Mouse (Mus musculus): ENCODE measurements at regions not wholly inside any gene's neighbourhood (a gene's known extent, or its start where the extent isn't known, plus 50 kb on each side); places are given as distances from the start of the nearest gene placed in this dataset.

DNA sequence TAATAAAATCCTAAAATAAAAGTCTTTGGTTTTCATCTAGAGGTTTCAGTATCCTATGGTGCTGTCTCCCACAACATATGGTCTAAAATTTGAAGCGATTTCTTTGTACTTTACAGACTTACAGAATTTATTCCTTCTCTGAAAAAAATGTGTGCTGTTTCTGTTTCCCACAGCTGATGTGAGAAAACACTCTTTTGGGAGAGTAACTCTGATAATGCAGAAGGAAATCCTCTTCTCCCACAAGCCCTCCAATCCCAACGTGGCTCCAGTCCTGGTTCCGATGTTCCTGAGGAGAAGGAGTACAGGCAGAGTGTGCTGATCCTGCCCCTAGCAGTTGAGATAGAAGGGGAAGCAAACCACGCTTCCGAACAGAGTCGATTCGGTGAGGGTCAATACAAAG, 467.4 kb upstream of the Nectin3 start:
- Histone ChIP-seq H3K9ac (ENCODE audit: low read depth, low read length) (no peak overlapping the region), H3K9me3 (replicated peaks; ENCODE audit: control insufficient read depth, low read length) (no peaks in the 10 kb centered on the region), H3K4me3 (ENCODE audit: low read depth, low read length) (no peak overlapping the region), H3K4me1 (ENCODE audit: control insufficient read depth, insufficient read depth, low read length) (no peaks in the 10 kb centered on the region), H3K27me3 (ENCODE audit: control insufficient read depth, insufficient read depth, low read length) (no peaks in the 10 kb centered on the region), H3K36me3 (ENCODE audit: control insufficient read depth, insufficient read depth, low read length) (no peaks in the 10 kb centered on the region), H3K27ac (ENCODE audit: low read depth, low read length) (no peak overlapping the region), H3K4me2 (no peak overlapping the region)
- no peak for ATAC-seq (replicated peaks; ENCODE audit: insufficient number of reproducible peaks, low FRiP score, low TSS enrichment)
- 81% methylated on average over 7 of the region's 7 CpGs for WGBS (ENCODE audit: insufficient replicate concordance)

DNA sequence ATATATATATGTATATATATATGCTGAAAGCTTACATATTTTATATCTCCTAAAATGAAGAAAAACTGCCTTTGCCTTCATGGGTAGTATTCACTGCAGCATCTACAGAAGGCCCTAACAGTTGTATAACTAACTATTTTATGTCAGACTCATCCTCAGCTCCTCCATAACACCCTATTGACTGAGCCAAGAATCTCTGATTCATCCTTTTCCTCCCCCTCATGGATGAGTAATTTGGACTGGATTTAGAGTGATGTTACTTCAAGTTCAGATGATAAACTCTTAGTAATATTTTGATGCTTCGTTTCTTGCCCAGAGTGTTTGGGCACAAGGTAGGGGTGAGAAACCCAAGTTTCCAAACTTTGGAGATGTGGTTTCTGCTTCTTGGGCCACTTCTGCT, 458.7 kb upstream of the Nectin3 start:
- no peaks in the 10 kb centered on the region for H3K9me3 ChIP-seq (replicated peaks; ENCODE audit: control insufficient read depth, low read length)
- no peaks in the 10 kb centered on the region for H3K4me1 ChIP-seq (ENCODE audit: control insufficient read depth, insufficient read depth, low read length)
- ATAC-seq (replicated peaks; ENCODE audit: insufficient number of reproducible peaks, low FRiP score, low TSS enrichment): no peak
- H3K36me3 ChIP-seq (ENCODE audit: control insufficient read depth, insufficient read depth, low read length): no peaks in the 10 kb centered on the region
- H3K27me3 ChIP-seq (ENCODE audit: control insufficient read depth, insufficient read depth, low read length): no peaks in the 10 kb centered on the region
- no peak overlapping the region for H3K4me2 ChIP-seq
- no peak overlapping the region for H3K27ac ChIP-seq (ENCODE audit: low read depth, low read length)
- H3K9ac ChIP-seq (ENCODE audit: low read depth, low read length): no peak overlapping the region
- 69% methylated on average over 1 of the region's 1 CpGs for WGBS (ENCODE audit: insufficient replicate concordance)
- H3K4me3 ChIP-seq (ENCODE audit: low read depth, low read length): no peak overlapping the region

DNA sequence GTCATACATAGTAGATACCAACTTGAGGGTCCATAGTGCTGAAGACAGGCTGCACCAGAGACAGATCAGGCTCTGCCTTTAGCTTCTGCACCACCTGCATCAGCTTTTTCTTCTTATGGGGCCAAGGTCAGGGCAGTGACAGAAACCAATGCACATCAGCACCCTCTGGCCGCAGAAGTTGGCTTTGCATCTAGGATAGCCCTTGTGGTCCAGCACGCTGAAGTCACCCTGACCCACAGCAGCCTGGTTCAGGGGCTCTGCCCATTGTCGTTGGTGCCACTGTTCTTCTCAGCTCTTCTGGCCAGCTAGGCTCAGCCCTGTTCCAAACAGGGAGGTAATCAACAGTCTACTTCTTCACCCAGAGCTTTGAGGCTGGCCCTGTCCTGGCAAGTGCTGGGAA, 427.7 kb upstream of the Nectin3 start:
- no peaks in the 10 kb centered on the region for H3K4me1 ChIP-seq (ENCODE audit: control insufficient read depth, insufficient read depth, low read length)
- ATAC-seq (replicated peaks; ENCODE audit: insufficient number of reproducible peaks, low FRiP score, low TSS enrichment): no peak
- no peak overlapping the region for H3K4me2 ChIP-seq
- H3K27me3 ChIP-seq (ENCODE audit: control insufficient read depth, insufficient read depth, low read length): no peaks in the 10 kb centered on the region
- no peaks in the 10 kb centered on the region for H3K36me3 ChIP-seq (ENCODE audit: control insufficient read depth, insufficient read depth, low read length)
- H3K9me3 ChIP-seq (replicated peaks; ENCODE audit: control insufficient read depth, low read length): no peaks in the 10 kb centered on the region
- H3K27ac ChIP-seq (ENCODE audit: low read depth, low read length): no peak overlapping the region
- no peak overlapping the region for H3K4me3 ChIP-seq (ENCODE audit: low read depth, low read length)
- no peak overlapping the region for H3K9ac ChIP-seq (ENCODE audit: low read depth, low read length)
- WGBS (ENCODE audit: insufficient replicate concordance): 47% methylated on average over 3 of the region's 3 CpGs

DNA sequence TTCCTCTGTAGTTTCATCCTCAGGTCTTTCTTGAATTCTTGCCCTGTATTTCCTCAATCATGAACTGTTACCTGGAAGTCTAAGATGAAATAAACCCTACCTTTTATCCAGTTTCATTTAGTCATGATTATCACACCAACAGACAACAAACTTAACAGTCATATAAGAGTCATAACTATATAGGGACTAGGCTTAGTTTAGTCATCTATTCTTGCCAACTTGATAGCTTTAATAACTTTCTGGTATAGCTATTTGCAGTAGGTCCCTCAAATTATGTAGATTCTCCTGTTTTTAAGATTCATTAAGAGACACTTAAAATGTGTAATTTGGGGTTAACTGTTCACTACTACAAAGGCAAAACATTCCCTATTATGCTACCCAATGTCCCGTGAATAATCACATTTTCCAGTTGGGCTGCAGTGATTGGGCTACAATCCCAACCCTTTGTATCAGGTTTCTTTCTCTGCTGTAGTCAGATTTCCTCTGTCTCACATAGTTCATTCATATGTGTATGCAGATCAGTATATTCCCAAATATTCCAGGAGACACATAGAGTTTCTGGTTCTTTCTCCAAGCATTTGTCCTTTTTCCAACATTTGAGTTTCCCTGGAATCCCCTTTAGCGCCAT, 396.4 kb upstream of the Nectin3 start:
- H3K27me3 ChIP-seq (ENCODE audit: control insufficient read depth, insufficient read depth, low read length): no peaks in the 10 kb centered on the region
- no peaks in the 10 kb centered on the region for H3K36me3 ChIP-seq (ENCODE audit: control insufficient read depth, insufficient read depth, low read length)
- no peak for ATAC-seq (replicated peaks; ENCODE audit: insufficient number of reproducible peaks, low FRiP score, low TSS enrichment)
- no peak overlapping the region for H3K9ac ChIP-seq (ENCODE audit: low read depth, low read length)
- H3K9me3 ChIP-seq (replicated peaks; ENCODE audit: control insufficient read depth, low read length): no peaks in the 10 kb centered on the region
- WGBS (ENCODE audit: insufficient replicate concordance): 77% methylated on average over 2 of the region's 2 CpGs
- H3K4me1 ChIP-seq (ENCODE audit: control insufficient read depth, insufficient read depth, low read length): no peaks in the 10 kb centered on the region
- H3K4me3 ChIP-seq (ENCODE audit: low read depth, low read length): no peak overlapping the region
- H3K4me2 ChIP-seq: no peak overlapping the region
- no peak overlapping the region for H3K27ac ChIP-seq (ENCODE audit: low read depth, low read length)

DNA sequence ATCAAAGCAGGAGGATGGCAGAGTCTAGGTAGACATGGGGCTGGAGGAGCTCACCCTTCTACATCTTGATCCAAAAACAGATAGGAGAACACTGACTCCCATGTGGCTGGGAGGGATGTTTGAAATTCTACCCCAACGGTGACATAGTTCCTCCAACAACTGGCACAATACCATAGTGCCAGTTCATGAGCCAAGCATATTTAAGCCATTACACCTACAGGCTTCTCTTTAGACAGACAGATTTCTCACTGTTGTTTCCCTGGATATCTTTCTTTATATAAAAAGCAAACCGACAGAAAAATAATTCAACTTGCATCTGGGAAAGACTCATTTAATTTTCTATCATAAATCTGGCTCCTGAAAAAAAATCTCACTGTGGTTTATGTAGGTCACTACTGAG, 380.4 kb upstream of the Nectin3 start:
- H3K36me3 ChIP-seq (ENCODE audit: control insufficient read depth, insufficient read depth, low read length): no peaks in the 10 kb centered on the region
- WGBS (ENCODE audit: insufficient replicate concordance): 81% methylated on average over 2 of the region's 2 CpGs
- H3K9me3 ChIP-seq (replicated peaks; ENCODE audit: control insufficient read depth, low read length): no peaks in the 10 kb centered on the region
- H3K27ac ChIP-seq (ENCODE audit: low read depth, low read length): no peak overlapping the region
- no peaks in the 10 kb centered on the region for H3K4me1 ChIP-seq (ENCODE audit: control insufficient read depth, insufficient read depth, low read length)
- no peaks in the 10 kb centered on the region for H3K27me3 ChIP-seq (ENCODE audit: control insufficient read depth, insufficient read depth, low read length)
- no peak overlapping the region for H3K4me3 ChIP-seq (ENCODE audit: low read depth, low read length)
- no peak overlapping the region for H3K9ac ChIP-seq (ENCODE audit: low read depth, low read length)
- ATAC-seq (replicated peaks; ENCODE audit: insufficient number of reproducible peaks, low FRiP score, low TSS enrichment): no peak
- no peak overlapping the region for H3K4me2 ChIP-seq

GRCm38 (mm10) chr16:46863959-46864358, 365.6 kb upstream of the Nectin3 start:
- H3K4me2 ChIP-seq: no peak overlapping the region
- H3K27me3 ChIP-seq (ENCODE audit: control insufficient read depth, insufficient read depth, low read length): no peaks in the 10 kb centered on the region
- WGBS (ENCODE audit: insufficient replicate concordance): 74% methylated on average over 2 of the region's 2 CpGs
- H3K4me3 ChIP-seq (ENCODE audit: low read depth, low read length): no peak overlapping the region
- H3K36me3 ChIP-seq (ENCODE audit: control insufficient read depth, insufficient read depth, low read length): no peaks in the 10 kb centered on the region
- no peak for ATAC-seq (replicated peaks; ENCODE audit: insufficient number of reproducible peaks, low FRiP score, low TSS enrichment)
- H3K4me1 ChIP-seq (ENCODE audit: control insufficient read depth, insufficient read depth, low read length): no peaks in the 10 kb centered on the region
- no peaks in the 10 kb centered on the region for H3K9me3 ChIP-seq (replicated peaks; ENCODE audit: control insufficient read depth, low read length)
- H3K9ac ChIP-seq (ENCODE audit: low read depth, low read length): no peak overlapping the region
- no peak overlapping the region for H3K27ac ChIP-seq (ENCODE audit: low read depth, low read length)

DNA sequence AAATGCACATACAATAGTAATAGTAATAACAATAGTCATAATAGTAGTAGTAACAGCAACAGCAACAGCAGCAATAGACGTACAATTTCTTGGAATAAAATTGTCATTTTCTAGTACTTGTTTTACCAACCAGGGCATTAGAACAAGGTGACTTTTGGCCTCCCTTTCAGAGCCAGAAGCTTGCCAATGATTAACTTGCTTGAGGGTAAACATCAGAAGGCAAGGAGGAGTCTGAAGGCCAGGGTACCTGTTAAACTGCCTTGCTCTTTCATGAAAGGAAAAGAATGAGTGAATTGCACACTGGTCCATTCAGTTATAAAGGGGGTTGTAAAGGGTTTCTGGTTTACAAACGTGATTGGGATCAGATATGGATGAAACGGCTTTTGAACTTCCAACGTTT, 351.2 kb upstream of the Nectin3 start:
- H3K4me1 ChIP-seq (ENCODE audit: control insufficient read depth, insufficient read depth, low read length): no peaks in the 10 kb centered on the region
- H3K27ac ChIP-seq (ENCODE audit: low read depth, low read length): no peak overlapping the region
- ATAC-seq (replicated peaks; ENCODE audit: insufficient number of reproducible peaks, low FRiP score, low TSS enrichment): no peak

DNA sequence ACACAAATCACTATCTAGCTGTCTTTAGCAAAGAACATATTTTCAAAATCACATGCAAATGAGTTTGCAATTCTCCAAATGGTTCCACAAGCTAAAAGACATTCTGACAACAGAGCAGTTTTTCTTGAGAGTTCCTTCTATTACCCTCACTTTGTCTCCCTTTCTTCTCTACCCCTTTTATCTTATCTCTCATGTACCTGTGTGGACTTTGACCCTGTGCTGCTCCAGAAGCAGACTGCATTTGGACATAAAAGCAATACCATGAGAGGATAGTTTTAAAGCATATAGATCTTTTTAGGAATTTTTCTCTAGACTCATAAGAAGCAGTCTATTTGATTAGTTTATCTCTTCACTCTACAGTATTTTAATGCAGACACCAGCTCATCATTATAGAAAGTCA, 350.4 kb upstream of the Nectin3 start:
- no peaks in the 10 kb centered on the region for H3K9me3 ChIP-seq (replicated peaks; ENCODE audit: control insufficient read depth, low read length)
- H3K36me3 ChIP-seq (ENCODE audit: control insufficient read depth, insufficient read depth, low read length): no peaks in the 10 kb centered on the region
- H3K4me3 ChIP-seq (ENCODE audit: low read depth, low read length): no peak overlapping the region
- no peak overlapping the region for H3K27ac ChIP-seq (ENCODE audit: low read depth, low read length)
- no peak overlapping the region for H3K9ac ChIP-seq (ENCODE audit: low read depth, low read length)
- no peaks in the 10 kb centered on the region for H3K27me3 ChIP-seq (ENCODE audit: control insufficient read depth, insufficient read depth, low read length)
- no peaks in the 10 kb centered on the region for H3K4me1 ChIP-seq (ENCODE audit: control insufficient read depth, insufficient read depth, low read length)
- ATAC-seq (replicated peaks; ENCODE audit: insufficient number of reproducible peaks, low FRiP score, low TSS enrichment): no peak
- H3K4me2 ChIP-seq: no peak overlapping the region

More for the DNA sequence above, 351.2 kb upstream of the Nectin3 start:
- H3K9me3 ChIP-seq (replicated peaks; ENCODE audit: control insufficient read depth, low read length): no peaks in the 10 kb centered on the region
- WGBS (ENCODE audit: insufficient replicate concordance): 75% methylated on average over 4 of the region's 4 CpGs
- H3K4me3 ChIP-seq (ENCODE audit: low read depth, low read length): no peak overlapping the region
- no peak overlapping the region for H3K4me2 ChIP-seq
- no peak overlapping the region for H3K9ac ChIP-seq (ENCODE audit: low read depth, low read length)
- no peaks in the 10 kb centered on the region for H3K27me3 ChIP-seq (ENCODE audit: control insufficient read depth, insufficient read depth, low read length)
- no peaks in the 10 kb centered on the region for H3K36me3 ChIP-seq (ENCODE audit: control insufficient read depth, insufficient read depth, low read length)

DNA sequence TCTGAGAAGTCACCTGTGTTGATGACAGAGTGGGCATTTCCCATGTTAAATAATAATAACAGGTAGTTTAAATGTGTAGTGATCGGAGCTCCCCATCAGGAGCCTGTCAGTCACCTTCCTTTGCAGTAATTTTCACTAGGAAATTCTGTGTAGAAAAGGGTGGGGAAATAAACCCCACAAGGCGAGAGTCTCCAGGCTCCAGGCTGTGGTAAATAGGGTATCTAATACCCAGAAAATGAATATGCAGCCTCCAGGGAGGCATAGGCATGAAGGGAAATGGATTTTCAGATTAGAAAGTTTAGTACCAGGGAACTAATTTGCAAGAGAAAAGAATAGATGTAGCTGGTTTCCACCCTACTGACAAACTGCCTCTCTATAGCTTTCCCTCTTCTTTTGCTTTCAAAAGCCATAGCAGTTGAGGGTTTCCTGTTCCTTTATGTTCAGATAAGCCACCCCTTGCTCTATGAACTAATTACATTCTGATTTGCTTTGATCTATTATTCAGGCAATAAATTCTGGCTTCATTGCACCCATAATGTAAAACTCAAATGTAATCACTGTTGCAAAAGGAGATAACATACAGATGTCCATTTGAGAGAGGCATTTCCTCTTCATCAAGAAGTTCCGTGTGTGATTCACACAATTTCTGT, 349.5 kb upstream of the Nectin3 start:
- H3K4me1 ChIP-seq (ENCODE audit: control insufficient read depth, insufficient read depth, low read length): no peaks in the 10 kb centered on the region
- WGBS (ENCODE audit: insufficient replicate concordance): 73% methylated on average over 3 of the region's 3 CpGs
- no peak overlapping the region for H3K4me2 ChIP-seq
- H3K4me3 ChIP-seq (ENCODE audit: low read depth, low read length): no peak overlapping the region
- H3K36me3 ChIP-seq (ENCODE audit: control insufficient read depth, insufficient read depth, low read length): no peaks in the 10 kb centered on the region
- no peak for ATAC-seq (replicated peaks; ENCODE audit: insufficient number of reproducible peaks, low FRiP score, low TSS enrichment)
- H3K27ac ChIP-seq (ENCODE audit: low read depth, low read length): no peak overlapping the region
- H3K9me3 ChIP-seq (replicated peaks; ENCODE audit: control insufficient read depth, low read length): no peaks in the 10 kb centered on the region
- no peaks in the 10 kb centered on the region for H3K27me3 ChIP-seq (ENCODE audit: control insufficient read depth, insufficient read depth, low read length)
- H3K9ac ChIP-seq (ENCODE audit: low read depth, low read length): no peak overlapping the region

All from heart, embryonic 11.5 days (tissue).